Mouse (Mus musculus) granulocyte monocyte progenitor cell, adult 5-6 weeks (primary cell): Measurements from ENCODE around the gene Agxt. TPM values are rescaled to one million over a fixed set of nuclear protein-coding genes. Genes with fewer than 3 reads are reported as not detected.

ENCODE experiments used
- ATAC-seq: replicated peaks from 2 replicates; pipeline ENCODE4 v1.8.0; 2016; ENCODE audit warnings: mild to moderate bottlenecking, moderate TSS enrichment, inconsistent platforms; ENCODE audit not compliant: poor library complexity, severe bottlenecking
- total RNA-seq, 2 experiments: library from RNA; stranded (forward) in 1 of 2; stranded (reverse) in 1 of 2; fragments of 200-712, 200-1000 nt in 1 of 2; fragments of >200 nt in 1 of 2; fragmentation: Nextera tagmentation in 1 of 2; gene quantifications; 2 replicates each; pipeline ENCODE4 v1.2.3; 2014 to 2017

Gene Agxt
- total RNA-seq (2014; fragmentation: Nextera tagmentation) (not detected in 2 replicates), total RNA-seq (2017) (not detected in 2 replicates)

DNA sequence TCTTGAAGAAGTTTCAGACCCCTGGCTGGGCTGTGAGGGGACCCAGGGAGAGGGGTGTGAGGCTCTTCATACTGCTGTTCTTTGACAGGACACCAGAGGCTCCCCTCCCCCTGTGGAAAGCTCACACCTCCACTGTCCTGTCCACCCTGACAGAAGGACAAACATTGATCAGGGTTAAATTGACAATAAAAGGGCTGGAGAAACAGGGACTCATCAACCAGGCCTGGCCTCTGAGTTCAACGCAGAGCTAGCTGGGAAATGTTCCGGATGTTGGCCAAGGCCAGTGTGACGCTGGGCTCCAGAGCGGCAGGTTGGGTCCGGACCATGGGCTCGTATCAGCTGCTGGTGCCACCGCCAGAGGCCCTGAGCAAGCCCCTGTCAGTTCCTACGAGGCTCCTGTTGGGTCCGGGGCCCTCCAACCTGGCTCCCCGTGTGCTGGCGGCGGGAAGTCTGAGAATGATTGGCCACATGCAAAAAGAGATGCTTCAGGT lies at the start of gene Agxt:
Gene Agxt, plus strand, starts transcription at position 205 of the 491 bp plus-strand sequence.
- ATAC-seq: no peak

DNA sequence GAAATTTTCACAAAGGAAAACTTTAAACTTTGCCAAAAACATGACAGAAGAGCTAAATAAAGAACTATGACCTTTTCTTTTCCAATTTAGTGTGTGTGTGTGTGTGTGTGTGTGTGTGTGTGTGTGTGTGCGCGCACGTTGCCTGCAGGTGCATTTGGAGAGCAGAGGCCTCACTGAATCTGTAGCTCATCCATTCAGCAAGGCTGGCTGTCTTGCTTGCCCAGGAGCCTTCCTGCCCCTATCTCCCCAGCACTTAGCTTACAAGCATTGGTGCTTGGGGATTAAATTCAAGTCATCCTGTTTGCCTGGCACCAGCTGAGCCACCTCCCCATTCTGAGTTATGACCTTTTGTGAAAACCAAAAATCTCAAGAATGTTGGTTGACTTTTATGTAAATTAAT lies 42.5 kb upstream of the Agxt start:
- no peak for ATAC-seq

DNA sequence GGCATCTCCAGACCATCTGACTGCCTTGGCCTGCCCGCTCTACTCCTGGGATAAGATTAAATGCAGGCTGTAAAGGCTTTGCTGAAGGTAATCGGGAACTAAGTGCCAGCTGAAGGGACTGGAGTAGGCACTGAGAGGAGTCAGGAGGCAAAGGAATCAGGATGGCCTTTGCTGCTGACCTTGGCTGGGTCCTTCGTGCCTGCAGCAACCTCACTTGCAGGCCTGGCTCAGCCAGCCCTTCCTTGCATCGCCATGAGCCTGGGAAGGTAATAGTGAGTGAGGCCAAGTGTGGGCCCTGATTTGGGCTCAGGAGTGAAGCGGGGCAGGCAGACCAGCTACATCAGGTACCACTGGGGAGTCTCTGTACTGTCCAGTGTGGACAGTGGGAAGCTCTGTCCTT lies 36.1 kb upstream of the Agxt start:
- no peak for ATAC-seq

DNA sequence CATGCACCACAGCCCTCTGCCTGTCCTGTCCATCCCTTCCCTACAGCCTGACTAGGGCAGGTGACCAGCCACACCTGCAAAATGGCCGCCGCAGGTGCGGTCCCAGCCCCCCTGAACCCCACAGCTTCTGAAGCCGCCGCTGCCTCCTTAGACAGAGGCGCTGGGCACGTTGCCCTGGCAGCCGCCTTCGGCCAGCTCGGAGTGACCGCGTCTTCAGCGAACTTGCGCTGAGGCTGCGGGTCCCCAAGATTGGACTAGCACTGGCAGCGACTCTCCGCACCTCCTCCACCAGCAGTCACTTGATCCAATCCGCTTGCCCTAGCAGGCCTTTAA lies 34.8 kb upstream of the Agxt start:
- no peak for ATAC-seq

DNA sequence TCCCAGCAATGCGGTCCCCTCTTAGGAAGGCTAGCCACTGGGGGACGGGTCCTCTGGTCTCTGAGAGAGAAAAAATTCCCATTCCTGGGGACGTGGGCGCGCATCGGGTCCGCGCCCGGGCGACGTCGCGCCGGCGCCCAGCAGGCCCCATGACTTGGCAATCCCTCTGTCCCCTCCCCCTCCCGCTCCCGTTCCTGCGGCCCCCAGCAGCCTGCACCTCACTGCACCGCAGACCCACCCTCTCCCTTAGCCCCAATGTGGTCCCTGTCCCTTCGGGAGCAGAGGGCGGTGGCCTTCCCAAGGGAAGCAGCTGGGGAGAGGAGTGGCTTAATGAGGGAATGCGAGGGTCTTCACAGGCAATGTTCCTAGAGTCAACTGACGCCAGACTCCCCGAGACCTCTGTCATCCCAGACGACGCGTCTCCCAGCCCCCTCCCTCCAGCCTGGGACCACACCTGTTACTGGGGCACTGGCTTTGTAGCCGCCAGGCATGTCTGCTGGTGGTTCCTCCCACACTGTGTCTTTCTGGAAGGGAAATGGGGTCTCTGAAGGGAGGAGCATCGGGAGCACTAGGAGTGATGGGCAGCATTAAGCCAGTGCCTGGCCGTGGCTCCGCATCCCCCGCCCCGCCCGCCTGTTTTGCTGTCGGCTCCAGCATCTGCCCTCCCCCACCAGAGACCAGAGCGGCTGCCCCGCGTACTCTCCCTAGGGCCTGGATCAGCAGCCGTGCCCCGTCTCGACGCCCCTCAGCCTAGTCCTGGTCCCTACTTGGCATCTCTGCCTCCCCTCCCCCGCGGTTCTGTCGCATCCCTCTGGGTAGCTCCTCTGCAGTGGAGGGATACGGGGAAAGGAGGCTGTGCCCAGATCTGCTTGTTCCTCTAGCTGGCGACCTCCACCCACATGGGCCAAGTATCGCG lies 34.2 kb upstream of the Agxt start:
- ATAC-seq: peak; percentile 17; the same call in 1 of the 2 replicates

DNA sequence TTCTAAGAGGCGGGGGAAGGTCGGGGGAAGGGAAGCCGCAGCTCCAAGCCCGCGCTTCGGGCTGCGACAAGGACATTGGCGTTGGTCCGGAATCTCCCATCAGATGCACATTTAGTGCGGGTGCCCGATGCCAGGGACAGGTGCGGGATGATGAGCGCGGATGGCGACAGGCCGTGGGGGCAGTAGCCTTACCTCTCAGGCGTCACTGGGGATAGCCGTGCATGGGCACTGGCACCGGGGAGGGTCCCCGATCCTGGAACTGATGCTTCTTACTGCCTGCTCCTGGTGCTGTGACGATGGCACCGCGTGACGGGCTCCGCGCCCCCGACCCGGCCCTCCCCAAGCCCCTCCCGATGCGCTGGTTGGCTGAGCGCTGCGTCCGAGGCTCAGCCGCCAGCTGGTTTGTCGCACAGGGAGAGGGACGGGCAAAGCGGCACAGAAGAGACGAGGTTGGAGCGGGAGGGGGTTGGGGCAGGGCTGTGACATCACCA lies 33.4 kb upstream of the Agxt start, which contains the start of gene Kif1a:
Gene Kif1a, minus strand, starts transcription at position 381 of the 491 bp plus-strand sequence.
- peak; percentile 9; the same call in 1 of the 2 replicates for ATAC-seq

DNA sequence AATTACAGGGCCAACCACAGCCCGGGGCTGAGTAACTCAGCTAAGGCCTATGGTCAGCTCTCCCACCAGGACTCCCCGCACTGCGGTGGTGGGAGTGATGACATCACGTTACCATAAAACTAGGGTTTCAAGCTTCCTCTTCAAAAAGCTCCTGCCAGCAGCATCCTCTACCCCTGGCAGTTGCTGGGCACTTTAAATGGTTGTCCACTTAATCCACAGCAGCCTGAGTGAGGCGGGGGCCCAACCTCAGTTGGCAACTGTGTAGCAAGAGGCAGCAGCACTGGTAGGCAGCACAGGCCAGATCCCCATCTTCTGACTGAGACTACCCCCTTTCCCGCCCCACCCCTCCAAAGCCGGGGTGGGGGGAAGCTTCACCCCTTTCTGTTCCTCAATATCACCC lies 32.3 kb upstream of the Agxt start:
- peak; percentile 36 for ATAC-seq

DNA sequence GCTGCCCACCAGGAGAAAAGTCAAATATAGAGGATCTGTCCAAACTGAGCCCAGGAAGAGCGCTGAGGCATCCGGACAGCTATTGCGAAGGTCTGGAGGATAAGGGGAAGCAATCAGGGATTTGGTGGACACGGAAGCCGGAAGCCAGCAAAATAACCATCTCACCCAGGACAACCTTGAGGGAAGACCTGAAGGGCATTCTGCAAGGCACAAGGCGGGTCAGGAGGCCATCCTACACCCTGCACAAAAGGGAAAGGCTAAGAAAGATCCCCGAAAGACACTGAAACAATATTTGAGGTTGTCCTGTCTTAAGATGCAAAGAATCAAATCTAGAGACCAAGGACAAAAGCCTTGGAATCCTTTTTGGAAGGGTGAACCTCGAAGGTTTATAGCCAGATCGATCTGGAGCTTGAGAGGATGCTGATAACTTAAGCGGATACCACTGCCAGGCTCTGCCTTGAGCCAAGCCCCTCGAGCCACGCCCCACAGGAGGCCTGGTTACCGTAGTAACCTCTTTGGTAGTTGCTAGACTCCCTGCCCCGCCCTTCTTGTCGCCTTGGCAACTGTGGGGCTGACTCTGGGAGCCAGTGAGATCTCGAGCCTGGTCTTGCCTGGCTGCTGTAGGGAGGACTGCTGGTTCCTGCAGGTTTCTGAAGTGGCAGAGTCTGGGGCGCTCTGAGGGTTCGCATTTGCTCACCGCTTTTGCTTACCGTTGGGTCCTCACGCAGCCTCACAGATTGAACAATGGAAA lies 20.2 kb upstream of the Agxt start:
- peak; percentile 99 for ATAC-seq

DNA sequence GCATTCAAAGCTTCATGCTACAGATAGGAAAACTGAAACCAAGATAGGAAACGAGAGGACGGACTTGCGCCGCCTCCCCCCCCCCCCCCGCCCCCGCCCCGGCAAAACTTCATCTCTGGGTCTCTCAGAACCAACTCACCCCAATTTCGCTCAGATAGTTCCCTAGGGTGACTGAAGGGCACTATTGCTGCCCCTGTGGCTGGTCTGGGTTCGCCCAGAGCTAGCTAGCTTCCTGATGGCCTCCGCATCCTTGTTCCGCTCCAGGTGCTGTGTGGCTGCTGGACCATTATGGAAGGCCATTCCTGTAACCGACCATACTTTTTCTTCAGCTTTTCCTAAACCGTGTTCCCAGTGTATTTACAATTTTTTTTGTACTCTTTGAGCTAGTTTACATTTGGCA lies 19.6 kb upstream of the Agxt start:
- no peak for ATAC-seq

DNA sequence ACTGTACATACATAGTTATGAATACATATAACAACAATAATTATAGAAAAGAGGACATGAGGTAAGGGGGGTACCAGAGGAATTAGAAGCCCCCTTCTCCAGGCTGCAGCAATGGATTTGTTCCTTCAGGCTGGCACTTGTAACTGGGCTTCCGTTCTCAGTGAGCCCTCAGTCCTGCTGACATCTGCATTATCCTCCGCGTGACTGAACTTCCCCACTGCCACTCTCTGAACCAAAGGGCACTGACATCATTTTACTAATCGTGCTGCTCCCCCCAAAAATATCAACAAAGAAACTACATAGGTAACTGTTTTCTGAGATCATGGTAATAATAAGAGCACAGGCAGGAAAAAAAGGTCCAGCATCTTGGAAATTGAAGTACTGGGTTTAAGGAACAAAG lies 16.2 kb upstream of the Agxt start:
- no peak for ATAC-seq

DNA sequence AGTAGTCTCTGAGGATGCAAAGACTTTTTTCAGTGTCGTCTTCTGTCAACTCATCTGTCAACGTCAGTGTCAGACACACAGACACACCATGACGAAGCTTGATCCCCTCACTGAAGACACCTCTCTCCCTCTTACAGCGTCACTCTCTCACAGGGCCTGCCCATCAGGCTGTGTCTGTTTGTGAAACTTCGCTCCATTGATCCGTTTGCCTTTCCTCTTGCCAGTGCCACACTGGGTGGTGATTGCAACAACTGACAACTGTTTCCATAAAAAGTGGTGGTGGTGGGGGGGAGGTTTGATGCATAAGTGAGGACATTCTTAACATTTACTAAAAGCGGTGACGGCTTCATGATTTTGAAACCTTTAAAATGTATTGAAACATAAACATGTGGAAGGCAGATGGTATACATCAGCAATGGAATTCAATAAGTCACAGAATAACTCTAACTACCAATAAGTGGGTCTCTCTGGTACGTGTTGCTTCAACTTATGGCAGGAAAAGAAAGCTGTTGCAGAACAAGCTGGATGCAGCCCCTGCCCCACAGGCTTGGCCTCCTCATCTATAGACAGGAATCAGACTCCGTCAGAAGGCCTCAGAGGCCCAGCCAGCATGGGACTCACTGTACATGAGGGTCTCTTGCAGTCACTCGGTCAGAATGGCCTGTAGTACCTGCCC lies 11.7 kb upstream of the Agxt start:
- ATAC-seq: peak; percentile 21; the same call in 1 of the 2 replicates

DNA sequence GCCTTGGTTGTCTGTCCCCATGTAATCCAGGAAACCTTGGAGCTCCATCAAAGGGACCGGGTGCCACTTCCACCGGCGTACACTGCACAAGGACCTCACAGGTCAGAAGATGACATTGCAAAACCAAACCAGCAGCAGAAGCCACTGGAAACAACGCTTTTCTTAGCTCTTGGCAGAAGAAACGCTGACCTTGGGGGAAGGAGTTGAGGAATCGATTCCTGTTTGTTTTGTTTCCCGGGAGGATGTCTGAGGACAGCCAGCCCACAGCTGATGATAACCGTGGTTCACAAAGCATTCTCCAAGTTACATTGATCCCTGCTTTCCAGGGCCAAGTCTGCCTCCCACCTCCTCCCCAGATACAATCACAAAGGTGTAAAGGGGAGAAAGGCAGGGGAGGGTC lies 11.0 kb upstream of the Agxt start:
- peak; percentile 31; the same call in 1 of the 2 replicates for ATAC-seq

DNA sequence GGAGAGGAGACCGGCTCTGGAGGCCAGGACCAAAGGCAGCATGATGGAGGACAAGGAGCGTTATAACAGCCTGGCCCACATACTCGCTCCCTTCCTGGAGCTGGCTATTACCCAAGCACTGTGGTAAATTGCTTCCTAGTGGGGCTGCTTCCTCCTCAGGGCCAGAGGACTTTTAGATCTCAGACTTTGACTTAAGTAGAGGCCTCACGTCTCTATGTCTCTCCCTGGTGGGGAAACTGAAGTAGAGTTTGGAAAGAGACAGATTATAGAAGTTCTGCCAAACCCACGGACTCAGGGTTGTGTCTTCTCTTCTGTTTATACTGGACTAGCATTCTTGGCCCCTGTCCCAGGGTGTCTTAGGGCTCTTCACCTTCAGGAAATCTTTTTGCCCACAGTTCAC lies 9.8 kb upstream of the Agxt start:
- ATAC-seq: peak; percentile 92

DNA sequence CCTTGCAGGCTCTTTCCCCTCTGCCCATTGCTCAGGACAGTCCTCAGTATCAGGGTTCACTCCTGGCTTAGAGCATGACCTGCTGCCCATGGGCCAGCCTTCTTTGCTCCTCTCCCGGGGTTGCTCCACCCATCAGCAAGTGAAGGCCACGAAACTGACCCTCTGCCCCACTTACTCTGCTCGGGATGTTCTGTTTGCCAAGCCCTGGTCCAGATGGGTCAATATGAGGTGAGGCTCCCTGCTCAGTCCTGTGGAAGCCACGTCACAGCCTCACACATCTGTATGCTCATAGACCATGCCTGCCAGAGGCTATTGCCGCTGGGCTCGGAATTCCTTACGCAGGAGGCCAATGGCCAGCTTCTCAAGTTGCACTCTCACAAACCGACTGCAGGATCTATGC lies 6.8 kb upstream of the Agxt start:
- ATAC-seq: no peak

DNA sequence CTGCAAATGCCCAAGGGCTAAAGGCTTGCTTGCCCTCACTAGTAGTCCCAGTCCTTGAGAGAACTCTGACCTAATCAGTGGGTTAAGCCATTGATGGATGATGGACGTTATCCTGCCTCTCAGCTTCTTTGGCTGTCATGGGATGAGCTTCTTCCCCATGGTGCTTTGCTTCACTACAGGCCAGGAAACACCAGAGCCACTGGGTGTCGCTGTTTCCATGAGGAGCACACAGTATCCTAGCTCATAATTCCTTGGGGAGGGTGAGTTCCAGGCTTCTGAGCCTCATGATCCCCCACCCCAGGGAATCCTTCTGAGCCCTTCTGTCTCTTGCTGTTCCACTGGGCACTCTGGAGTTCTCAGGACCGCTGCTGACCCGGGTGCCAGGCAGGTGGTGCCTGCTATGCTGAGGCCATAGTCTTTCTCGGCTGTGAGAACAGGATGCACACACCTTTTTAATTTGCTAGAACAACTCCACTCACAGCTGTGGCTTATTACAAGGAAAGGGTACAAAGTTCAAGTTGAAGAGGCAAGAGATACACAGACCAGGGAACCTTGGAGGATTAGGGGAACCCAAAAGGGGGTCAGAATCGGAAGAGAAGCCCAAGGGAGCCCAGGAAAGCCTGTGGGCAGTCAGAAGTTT lies 6.2 kb upstream of the Agxt start:
- no peak for ATAC-seq

DNA sequence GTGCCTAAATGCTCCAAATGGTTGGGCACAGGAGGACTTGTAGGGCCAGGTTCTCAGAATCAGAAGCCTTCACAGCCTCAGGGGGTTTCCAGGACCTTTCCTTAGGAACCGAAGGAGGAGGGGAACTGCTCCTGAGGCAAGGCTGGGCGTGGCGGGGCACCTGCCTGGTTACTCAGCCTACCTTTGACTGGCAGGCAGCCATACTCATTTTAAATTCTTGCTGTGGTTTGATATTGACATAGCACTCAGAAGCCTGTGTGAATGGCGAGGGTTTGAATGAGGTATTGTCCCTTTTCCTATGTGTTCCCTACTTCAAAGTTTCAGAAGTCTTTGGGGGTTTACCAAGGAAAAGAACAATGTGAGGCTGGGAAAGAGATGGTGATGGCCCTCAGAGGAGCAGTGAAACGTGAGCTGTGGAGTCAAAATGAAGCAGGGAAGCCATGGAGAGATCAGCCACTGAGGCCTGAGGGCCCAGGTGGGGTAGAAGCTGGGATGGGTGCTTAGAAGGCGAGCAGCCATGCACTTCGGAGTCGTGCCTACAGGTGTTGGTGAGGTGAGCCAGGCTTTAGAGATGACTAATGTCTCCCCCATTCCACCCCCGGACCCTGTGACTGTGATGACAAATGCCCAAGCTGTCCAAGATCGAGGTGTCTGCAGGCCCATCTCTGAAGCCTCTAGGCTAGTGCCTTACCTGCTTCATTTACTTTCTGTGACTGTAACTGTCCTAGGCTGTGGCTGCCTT lies 4.6 kb upstream of the Agxt start:
- ATAC-seq: no peak

DNA sequence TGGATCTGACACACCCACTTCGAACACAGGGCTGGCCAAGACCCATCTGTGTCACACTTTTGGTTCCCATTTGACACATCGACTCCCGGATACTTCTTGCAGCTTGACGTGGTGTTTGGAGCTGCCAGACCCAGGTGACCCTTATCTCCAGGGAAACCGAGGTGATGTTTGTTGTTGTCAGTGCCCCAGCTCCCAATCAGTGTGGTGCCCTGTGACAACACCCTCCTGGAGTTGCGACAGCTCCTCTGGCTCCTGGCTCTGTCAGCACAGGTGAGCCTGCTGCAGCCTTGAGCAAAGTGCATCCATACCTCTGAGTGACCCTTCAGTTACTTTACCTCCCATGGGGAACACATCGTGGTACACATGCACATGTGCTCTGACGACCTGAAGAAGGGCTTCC lies 2.4 kb upstream of the Agxt start:
- no peak for ATAC-seq

DNA sequence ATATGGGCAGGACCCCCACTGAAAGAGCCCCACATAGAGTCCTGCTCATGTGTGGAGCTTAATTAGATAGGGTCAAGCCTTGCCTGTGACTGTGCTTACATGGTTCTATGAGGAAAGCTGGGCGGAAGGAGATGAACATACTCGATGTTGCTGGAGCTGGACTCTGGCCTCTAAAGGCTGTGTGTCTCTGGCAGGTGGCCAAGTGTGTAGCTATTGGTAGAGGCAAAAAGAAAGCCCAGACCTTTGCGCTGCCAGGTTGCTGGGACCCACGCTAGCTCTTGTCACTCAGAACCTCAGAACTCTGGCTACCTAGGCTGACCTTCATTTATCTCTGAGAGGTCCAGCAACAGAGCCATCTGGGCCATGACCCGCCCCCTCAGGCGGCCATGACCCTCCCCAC lies 3.5 kb downstream of the Agxt start:
- no peak for ATAC-seq

DNA sequence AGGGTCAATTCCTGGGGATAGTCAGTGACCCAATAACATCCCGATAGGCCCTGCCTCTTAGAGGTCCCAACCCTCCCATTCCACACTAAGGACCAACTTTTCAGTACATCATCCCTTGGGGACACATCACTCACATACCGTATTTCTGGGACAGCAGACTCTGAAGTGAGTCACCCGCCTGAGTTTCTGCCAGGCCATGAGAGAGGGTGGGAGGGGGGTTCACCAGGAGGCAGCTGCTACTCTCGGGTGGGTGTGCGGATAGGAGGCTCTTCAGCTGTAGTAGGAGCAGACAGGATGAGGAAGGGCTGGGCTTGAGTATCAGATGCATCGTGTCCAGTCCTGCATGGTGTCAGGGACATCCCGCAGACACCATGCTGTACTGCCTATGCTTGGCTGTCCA lies 4.7 kb downstream of the Agxt start:
- no peak for ATAC-seq
